Mouse (Mus musculus) liver, embryonic 16.5 days (tissue): ENCODE data around the gene Herc1. TPM values are rescaled to one million over a fixed set of nuclear protein-coding genes. Genes with fewer than 3 reads are reported as not detected.

ENCODE experiments used
- ATAC-seq: fragments of 200-750 bp; cut with Nextera tagmentation; 2 replicates; pipeline ENCODE4 v1.8.0; 2017; ENCODE audit warnings: low read depth, mild to moderate bottlenecking, moderate number of reproducible peaks, moderate library complexity
- H3K27ac ChIP-seq: fragments of 300-500 bp; sonication (generic); 2 replicates; pipeline ENCODE4 v1.5.1; 2014; ENCODE audit warnings: mild to moderate bottlenecking, low read length
- H3K27me3 ChIP-seq: fragments of 300-500 bp; sonication (generic); 2 replicates; pipeline ENCODE4 v1.6.1; 2014; ENCODE audit warnings: low read depth, low read length, mixed read lengths; ENCODE audit not compliant: control insufficient read depth, insufficient read depth
- H3K36me3 ChIP-seq: fragments of 300-500 bp; sonication (generic); 2 replicates; pipeline ENCODE4 v1.6.1; 2014; ENCODE audit warnings: mild to moderate bottlenecking; ENCODE audit not compliant: control insufficient read depth, insufficient read depth
- H3K4me1 ChIP-seq: fragments of 300-500 bp; sonication (generic); 2 replicates; pipeline ENCODE4 v1.6.1; 2014; ENCODE audit warnings: low read depth, low read length, mixed read lengths; ENCODE audit not compliant: control insufficient read depth
- H3K4me2 ChIP-seq: fragments of 300-500 bp; sonication (generic); 2 replicates; pipeline ENCODE4 v1.6.1; 2014; ENCODE audit warnings: low read depth, low read length, mixed read lengths
- H3K4me3 ChIP-seq: fragments of 300-500 bp; sonication (generic); 2 replicates; pipeline ENCODE4 v1.5.1; 2014; ENCODE audit warnings: low read depth, mild to moderate bottlenecking, low read length
- H3K9ac ChIP-seq: fragments of 300-500 bp; sonication (generic); 2 replicates; pipeline ENCODE4 v1.6.1; 2014; ENCODE audit warnings: low read depth, low read length
- H3K9me3 ChIP-seq: fragments of 300-500 bp; sonication (generic); replicated peaks from 2 replicates; pipeline ENCODE4 v1.6.1; 2016; ENCODE audit warnings: low read length; ENCODE audit not compliant: control insufficient read depth
- WGBS: fragments of 180-500 bp; shearing (Covaris S2); extraction: QIAGEN DNeasy Blood & Tissue Kit; methylation state at CpG from one replicate; pipeline ENCODE4 v1.1.7; 2014; ENCODE audit not compliant: insufficient replicate concordance; 5-methylcytosine and 5-hydroxymethylcytosine counted together
- polyA plus RNA-seq: library from polyadenylated mRNA; unstranded; fragments of >200 nt; fragmentation: Nextera tagmentation; extraction: Ambion mirVana; gene quantifications from 2 replicates; pipeline ENCODE4 v1.2.1, GENCODE M21; 2015

Herc1 gene
- polyA plus RNA-seq, 1 experiment from 2014 or later: 29.2 TPM

GRCm38 (mm10) chr9:66517746-66518145 is 167.5 kb downstream of the Herc1 start:
- Histone ChIP-seq H3K4me1 (peaks cover 14% of the 10 kb centered on the region), H3K27ac (no peak overlapping the region)
- 88% methylated on average over 10 of the region's 10 CpGs for WGBS

GRCm38 (mm10) chr9:66518251-66518650 is 168.0 kb downstream of the Herc1 start:
- no peaks in the 10 kb centered on the region for H3K27me3 ChIP-seq
- H3K4me2 ChIP-seq: no peak overlapping the region
- H3K27ac ChIP-seq: no peak overlapping the region
- no peak overlapping the region for H3K4me3 ChIP-seq
- peaks cover 9% of the 10 kb centered on the region for H3K4me1 ChIP-seq
- H3K9ac ChIP-seq: no peak overlapping the region
- WGBS: 91% methylated on average over 5 of the region's 5 CpGs
- peaks cover 23% of the 10 kb centered on the region for H3K36me3 ChIP-seq
- H3K9me3 ChIP-seq: no peaks in the 10 kb centered on the region
- ATAC-seq: no peak

More at GRCm38 (mm10) chr9:66517746-66518145, 167.5 kb downstream of the Herc1 start:
- no peak for ATAC-seq
- no peak overlapping the region for H3K9ac ChIP-seq
- H3K9me3 ChIP-seq: no peaks in the 10 kb centered on the region
- H3K4me3 ChIP-seq: no peak overlapping the region
- H3K36me3 ChIP-seq: peaks cover 23% of the 10 kb centered on the region
- H3K27me3 ChIP-seq: no peaks in the 10 kb centered on the region
- no peak overlapping the region for H3K4me2 ChIP-seq

DNA sequence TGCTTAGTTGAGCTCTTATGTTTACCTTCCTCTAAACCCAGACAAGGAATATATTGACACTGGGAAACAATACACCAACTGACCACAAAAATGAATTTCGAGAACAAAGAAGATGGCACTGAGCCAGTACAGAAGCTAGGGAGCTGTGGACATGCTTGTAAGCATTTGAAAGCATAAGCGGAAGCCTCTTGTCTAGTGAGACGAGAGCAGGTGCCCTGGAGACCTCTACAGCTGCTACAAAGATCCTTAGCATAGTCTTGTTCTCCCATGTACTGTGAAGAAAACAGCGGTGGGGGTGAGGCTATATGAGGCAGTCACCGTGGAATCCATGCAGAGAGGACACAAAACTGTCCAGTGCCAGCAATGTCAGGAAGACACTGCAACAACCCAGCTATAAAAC is 168.7 kb downstream of the Herc1 start:
- 83% methylated on average over 5 of the region's 5 CpGs for WGBS
- no peak for ATAC-seq
- H3K36me3 ChIP-seq: peaks cover 23% of the 10 kb centered on the region

GRCm38 (mm10) chr9:66520299-66520698 is 170.0 kb downstream of the Herc1 start:
- no peak overlapping the region for H3K4me2 ChIP-seq
- 88% methylated on average over 4 of the region's 4 CpGs for WGBS
- H3K36me3 ChIP-seq: peaks cover 26% of the 10 kb centered on the region
- no peaks in the 10 kb centered on the region for H3K9me3 ChIP-seq
- H3K27ac ChIP-seq: no peak overlapping the region
- H3K27me3 ChIP-seq: no peaks in the 10 kb centered on the region
- no peaks in the 10 kb centered on the region for H3K4me1 ChIP-seq
- no peak overlapping the region for H3K4me3 ChIP-seq
- no peak overlapping the region for H3K9ac ChIP-seq
- no peak for ATAC-seq

More for the DNA sequence above, 168.7 kb downstream of the Herc1 start:
- Histone ChIP-seq H3K4me2 (no peak overlapping the region), H3K4me3 (no peak overlapping the region), H3K27me3 (no peaks in the 10 kb centered on the region), H3K4me1 (peaks cover 2% of the 10 kb centered on the region), H3K9me3 (no peaks in the 10 kb centered on the region), H3K27ac (no peak overlapping the region), H3K9ac (no peak overlapping the region)

DNA sequence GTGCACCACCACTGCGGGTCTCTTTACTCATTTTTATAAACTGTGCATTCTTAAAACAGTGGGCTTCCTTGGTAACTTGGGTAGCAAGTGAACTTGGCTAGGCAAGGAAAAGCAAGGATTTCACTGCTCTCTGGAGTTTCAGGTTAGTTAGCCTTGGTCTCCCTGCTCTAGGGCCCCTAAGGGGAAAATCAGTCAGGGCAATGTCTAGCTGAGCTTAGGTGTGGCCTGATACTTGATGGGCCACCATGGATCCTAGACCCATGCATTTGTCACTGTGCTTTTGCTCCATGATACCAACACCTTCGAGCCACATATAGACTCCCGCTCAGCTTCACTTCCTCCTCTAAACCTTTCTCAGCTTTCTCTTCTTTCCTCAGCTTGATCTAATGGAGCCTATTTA is 171.3 kb downstream of the Herc1 start:
- 83% methylated on average over 3 of the region's 3 CpGs for WGBS

GRCm38 (mm10) chr9:66542785-66543184 is 192.5 kb downstream of the Herc1 start:
- 68% methylated on average over 4 of the region's 4 CpGs for WGBS
- Histone ChIP-seq H3K4me3 (no peak overlapping the region), H3K9ac (no peak overlapping the region), H3K27ac (no peak overlapping the region), H3K36me3 (peaks cover 4% of the 10 kb centered on the region), H3K4me2 (no peak overlapping the region), H3K9me3 (no peaks in the 10 kb centered on the region), H3K4me1 (no peaks in the 10 kb centered on the region), H3K27me3 (no peaks in the 10 kb centered on the region)
- no peak for ATAC-seq

More for the DNA sequence above, 171.3 kb downstream of the Herc1 start:
- peaks cover 20% of the 10 kb centered on the region for H3K36me3 ChIP-seq
- ATAC-seq: no peak
- no peaks in the 10 kb centered on the region for H3K27me3 ChIP-seq
- H3K9ac ChIP-seq: no peak overlapping the region
- no peak overlapping the region for H3K27ac ChIP-seq
- H3K4me3 ChIP-seq: no peak overlapping the region
- no peak overlapping the region for H3K4me2 ChIP-seq
- H3K9me3 ChIP-seq: no peaks in the 10 kb centered on the region
- H3K4me1 ChIP-seq: no peaks in the 10 kb centered on the region

Other genes starting within 250 kb of the Herc1 start
- 59.6 and 63.8 TPM in 2 replicates for gene Snx1, start 223.9 kb upstream of the Herc1 start, polyA plus RNA-seq
- 110 and 129 TPM in 2 replicates for gene Ciao2a, start 223.8 kb upstream of the Herc1 start, polyA plus RNA-seq
- gene Dapk2, start 192.2 kb upstream of the Herc1 start, polyA plus RNA-seq: 32.7 and 33.7 TPM in 2 replicates
- 0.75 and 1.8 TPM in 2 replicates for gene Fbxl22, start 164.1 kb downstream of the Herc1 start, polyA plus RNA-seq
- gene Usp3, start 242.7 kb downstream of the Herc1 start, polyA plus RNA-seq: 11.9 and 14.8 TPM in 2 replicates